Mouse (Mus musculus) small intestine, adult 2 months (tissue): ENCODE results near the gene Dppa3.

Experiments
- CTCF ChIP-seq: fragments of 200-500 bp; IDR thresholded peaks from 2 replicates; pipeline ENCODE4 v1.5.1; 2012; ENCODE audit warnings: low read depth, mild to moderate bottlenecking, control low read depth, inconsistent platforms, low read length, moderate library complexity, mixed read lengths; ENCODE audit not compliant: insufficient replicate concordance, insufficient read length; ENCODE audit errors: extremely low read depth
- POLR2A ChIP-seq: fragments of 200-500 bp; IDR thresholded peaks from 2 replicates; pipeline ENCODE4 v1.6.1; 2012; ENCODE audit warnings: low read depth, mild to moderate bottlenecking, control low read depth, inconsistent platforms, low read length, moderate library complexity

GRCm38 (mm10) chr6:122592905-122593304 lies 33.3 kb upstream of the Dppa3 start:
- TF ChIP-seq CTCF = no peak
- TF ChIP-seq POLR2A = no peak
